Mouse (Mus musculus): ENCODE measurements around the gene Otog.
A peak's percentile ranks its signal among the peaks of the same experiment; 100 is the strongest.

Gene Otog

GRCm38 (mm10) chr7:46283681-46284080 is 42.9 kb downstream of the Otog start:
- no peak for DNase-seq (ENCODE audit: low spot score in 2 of 2)

GRCm38 (mm10) chr7:46285161-46285839 is 44.5 kb downstream of the Otog start:
- DNase-seq (ENCODE audit: low spot score in 2 of 2), result no peak

GRCm38 (mm10) chr7:46286391-46286790 is 45.6 kb downstream of the Otog start:
- no peak for DNase-seq (ENCODE audit: low spot score in 2 of 2)

- no peak for DNase-seq (ENCODE audit: low spot score in 2 of 2)
These were observed 46.3 kb downstream of the Otog start for GRCm38 (mm10) chr7:46287051-46287450.

GRCm38 (mm10) chr7:46296330-46296729 is 55.5 kb downstream of the Otog start:
- no peak for DNase-seq (ENCODE audit: low spot score in 2 of 2)

GRCm38 (mm10) chr7:46301031-46301632 is 60.3 kb downstream of the Otog start:
- DNase-seq (ENCODE audit: low spot score in 2 of 2), result no peak

GRCm38 (mm10) chr7:46313486-46313885 is 72.7 kb downstream of the Otog start:
- DNase-seq (ENCODE audit: low spot score in 2 of 2), result no peak

GRCm38 (mm10) chr7:46314220-46315009 is 73.6 kb downstream of the Otog start:
- no peak for DNase-seq (ENCODE audit: low spot score in 2 of 2)

- DNase-seq (ENCODE audit: low spot score in 2 of 2), result no peak
These were observed 74.9 kb downstream of the Otog start for GRCm38 (mm10) chr7:46315692-46316091.

GRCm38 (mm10) chr7:46316948-46317347 is 76.2 kb downstream of the Otog start:
- no peak for DNase-seq (ENCODE audit: low spot score in 2 of 2)

- DNase-seq (ENCODE audit: low spot score in 2 of 2), result no peak
These were observed 80.5 kb downstream of the Otog start for GRCm38 (mm10) chr7:46321242-46321641.

GRCm38 (mm10) chr7:46327896-46328295 is 87.1 kb downstream of the Otog start:
- peak in 1 of 2 experiments; percentile 42 for DNase-seq (ENCODE audit: low spot score in 2 of 2)

- no peak for DNase-seq (ENCODE audit: low spot score in 2 of 2)
These were observed 96.6 kb downstream of the Otog start for GRCm38 (mm10) chr7:46337397-46337796.

GRCm38 (mm10) chr7:46339818-46340217 is 99.0 kb downstream of the Otog start:
- DNase-seq (ENCODE audit: low spot score in 2 of 2), result no peak

GRCm38 (mm10) chr7:46340295-46340694 is 99.5 kb downstream of the Otog start:
- DNase-seq (ENCODE audit: low spot score in 2 of 2), result no peak

GRCm38 (mm10) chr7:46341471-46341870 is 100.7 kb downstream of the Otog start:
- no peak for DNase-seq (ENCODE audit: low spot score in 2 of 2)

GRCm38 (mm10) chr7:46347692-46348091 is 106.9 kb downstream of the Otog start:
- DNase-seq (ENCODE audit: low spot score in 2 of 2), result no peak

- DNase-seq (ENCODE audit: low spot score in 2 of 2), result peak in 1 of 2 experiments; percentile 9
These were observed 108.0 kb downstream of the Otog start for GRCm38 (mm10) chr7:46348813-46349212.

GRCm38 (mm10) chr7:46350119-46350702 is 109.4 kb downstream of the Otog start:
- DNase-seq (ENCODE audit: low spot score in 2 of 2), result no peak

- no peak for DNase-seq (ENCODE audit: low spot score in 2 of 2)
These were observed 112.0 kb downstream of the Otog start for GRCm38 (mm10) chr7:46352748-46353147.

GRCm38 (mm10) chr7:46353216-46353615 is 112.4 kb downstream of the Otog start:
- DNase-seq (ENCODE audit: low spot score in 2 of 2), result no peak

- no peak for DNase-seq (ENCODE audit: low spot score in 2 of 2)
These were observed 113.1 kb downstream of the Otog start for GRCm38 (mm10) chr7:46353875-46354274.

Measured in right cerebral cortex, postnatal 36 days (tissue).